Mouse (Mus musculus) liver, embryonic 14.5 days (tissue): Measurements from ENCODE around the gene Ulk3. TPM values are rescaled to one million over a fixed set of nuclear protein-coding genes. Genes with fewer than 3 reads are reported as not detected.

Experiments used
- ATAC-seq: fragments of 200-750 bp; cut with Nextera tagmentation; 2 replicates; pipeline ENCODE4 v1.8.0; 2017; ENCODE audit warnings: moderate number of reproducible peaks, mild to moderate bottlenecking, moderate library complexity; ENCODE audit not compliant: insufficient read depth
- DNase-seq, 3 experiments: peaks; one replicate each; pipeline ENCODE4 v3.0.0-alpha.2; 2012 to 2013; ENCODE audit warnings: low read depth in 3 of 3, low spot score in 3 of 3
- H3K27ac ChIP-seq: fragments of 300-500 bp; sonication (generic); 2 replicates; pipeline ENCODE4 v1.5.1; 2014; ENCODE audit warnings: moderate library complexity, mild to moderate bottlenecking, control low read depth, inconsistent platforms
- H3K27me3 ChIP-seq: fragments of 300-500 bp; sonication (generic); 2 replicates; pipeline ENCODE4 v1.6.1; 2014; ENCODE audit warnings: mild to moderate bottlenecking, low read length, moderate library complexity; ENCODE audit not compliant: control insufficient read depth, insufficient read depth
- H3K36me3 ChIP-seq: fragments of 300-500 bp; sonication (generic); replicated peaks from 2 replicates; pipeline ENCODE4 v1.6.1; 2014; ENCODE audit warnings: low read depth; ENCODE audit not compliant: control insufficient read depth, insufficient read depth
- H3K4me1 ChIP-seq, 2 experiments: fragments of 200-500 bp in 1 of 2; fragments of 300-500 bp in 1 of 2; sonication (generic) in 1 of 2; replicated peaks; 2 replicates each; pipeline ENCODE4 v1.6.1; 2012 to 2014; ENCODE audit warnings: antibody characterized with exemption in 1 of 2, inconsistent platforms in 1 of 2, low read length in 1 of 2; ENCODE audit not compliant: control insufficient read depth in 2 of 2, insufficient read depth in 2 of 2
- H3K4me2 ChIP-seq: fragments of 300-500 bp; sonication (generic); 2 replicates; pipeline ENCODE4 v1.6.1; 2014; ENCODE audit warnings: low read depth, mild to moderate bottlenecking, control low read depth, moderate library complexity
- H3K4me3 ChIP-seq, 2 experiments: fragments of 200-500 bp in 1 of 2; fragments of 300-500 bp in 1 of 2; sonication (generic) in 1 of 2; 2 replicates each; pipeline ENCODE4 v1.5.1; 2012 to 2014; ENCODE audit warnings: low read depth in 2 of 2, low read length in 2 of 2, mild to moderate bottlenecking in 2 of 2, control low read depth in 1 of 2, inconsistent platforms in 1 of 2, moderate library complexity in 1 of 2; ENCODE audit not compliant: insufficient read depth in 1 of 2
- H3K9ac ChIP-seq: fragments of 300-500 bp; sonication (generic); replicated peaks from 2 replicates; pipeline ENCODE4 v1.6.1; 2014; ENCODE audit warnings: mild to moderate bottlenecking, control low read depth, moderate library complexity
- H3K9me3 ChIP-seq: fragments of 300-500 bp; sonication (generic); 2 replicates; pipeline ENCODE4 v1.6.1; 2016; ENCODE audit warnings: low read length, mixed read lengths; ENCODE audit not compliant: control insufficient read depth
- CTCF ChIP-seq: IDR thresholded peaks from 2 replicates; pipeline ENCODE4 v1.5.1; 2016; ENCODE audit warnings: antibody characterized with exemption, low read depth, control low read depth
- EP300 ChIP-seq: IDR thresholded peaks from 2 replicates; pipeline ENCODE4 v1.6.1; 2016; ENCODE audit warnings: antibody characterized with exemption, low read depth
- WGBS: fragments of 180-500 bp; shearing (Covaris S2); extraction: QIAGEN DNeasy Blood & Tissue Kit; methylation state at CpG from one replicate; pipeline ENCODE4 v1.1.7; 2014; ENCODE audit not compliant: insufficient replicate concordance; 5-methylcytosine and 5-hydroxymethylcytosine counted together
- polyA plus RNA-seq, 2 experiments: library from polyadenylated mRNA; depleted of rRNA in 1 of 2; stranded (reverse) in 1 of 2; unstranded in 1 of 2; fragments of >200 nt; fragmentation: Nextera tagmentation in 1 of 2; extraction: Ambion mirVana in 1 of 2; gene quantifications; 2 replicates each; pipeline versions ENCODE4 v1.2.1 to v1.2.3; 2012 to 2014

Gene Ulk3
- polyA plus RNA-seq, 2 experiments, result 2.0 to 4.5 TPM

DNA sequence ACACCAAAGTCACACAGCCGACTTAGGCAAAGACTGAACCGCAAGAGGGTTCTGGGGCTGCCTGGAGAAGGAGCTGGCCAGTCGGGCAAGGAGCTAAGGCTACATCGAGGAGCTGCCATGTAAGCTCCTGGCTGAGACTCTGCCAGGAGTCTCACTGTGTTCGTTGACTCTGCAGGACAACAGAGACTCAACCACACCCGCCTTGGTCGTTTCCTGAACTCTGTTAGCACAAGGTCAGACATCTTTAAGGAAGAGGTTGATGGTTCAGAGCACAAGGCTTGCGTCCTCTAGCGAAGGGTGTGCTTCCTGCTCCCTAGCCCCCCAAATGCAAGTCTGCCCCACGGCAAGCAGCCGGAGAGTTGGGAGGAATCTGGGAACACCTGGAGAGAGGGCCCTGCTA lies 41.4 kb upstream of the Ulk3 start:
- TF ChIP-seq CTCF (no peak), EP300 (no peak)
- ATAC-seq, result no peak
- Histone ChIP-seq H3K27me3 (no peaks in the 10 kb centered on the region), H3K4me1 (peaks cover 4 to 17% of the 10 kb centered on the region in 2 experiments), H3K9me3 (no peaks in the 10 kb centered on the region), H3K36me3 (no peaks in the 10 kb centered on the region; the same call in 1 of the 2 replicates), H3K9ac (no peak overlapping the region), H3K27ac (no peak overlapping the region), H3K4me3 (no peak overlapping the region), H3K4me2 (peak overlapping the region; percentile 1; the same call in 1 of the 2 replicates)
- DNase-seq, result no peak
- WGBS, result 72% methylated on average over 11 of the region's 11 CpGs

GRCm38 (mm10) chr9:57549186-57549585 lies 40.1 kb upstream of the Ulk3 start:
- 76% methylated on average over 4 of the region's 4 CpGs for WGBS
- Histone ChIP-seq H3K4me2 (no peak overlapping the region), H3K27ac (no peak overlapping the region), H3K4me3 (no peak overlapping the region), H3K4me1 (peaks cover 4 to 17% of the 10 kb centered on the region in 2 experiments), H3K27me3 (no peaks in the 10 kb centered on the region), H3K9me3 (no peaks in the 10 kb centered on the region), H3K36me3 (no peaks in the 10 kb centered on the region; the same call in 1 of the 2 replicates), H3K9ac (no peak overlapping the region)
- TF ChIP-seq EP300, result no peak
- no peak for TF ChIP-seq CTCF
- no peak for ATAC-seq
- no peak for DNase-seq

DNA sequence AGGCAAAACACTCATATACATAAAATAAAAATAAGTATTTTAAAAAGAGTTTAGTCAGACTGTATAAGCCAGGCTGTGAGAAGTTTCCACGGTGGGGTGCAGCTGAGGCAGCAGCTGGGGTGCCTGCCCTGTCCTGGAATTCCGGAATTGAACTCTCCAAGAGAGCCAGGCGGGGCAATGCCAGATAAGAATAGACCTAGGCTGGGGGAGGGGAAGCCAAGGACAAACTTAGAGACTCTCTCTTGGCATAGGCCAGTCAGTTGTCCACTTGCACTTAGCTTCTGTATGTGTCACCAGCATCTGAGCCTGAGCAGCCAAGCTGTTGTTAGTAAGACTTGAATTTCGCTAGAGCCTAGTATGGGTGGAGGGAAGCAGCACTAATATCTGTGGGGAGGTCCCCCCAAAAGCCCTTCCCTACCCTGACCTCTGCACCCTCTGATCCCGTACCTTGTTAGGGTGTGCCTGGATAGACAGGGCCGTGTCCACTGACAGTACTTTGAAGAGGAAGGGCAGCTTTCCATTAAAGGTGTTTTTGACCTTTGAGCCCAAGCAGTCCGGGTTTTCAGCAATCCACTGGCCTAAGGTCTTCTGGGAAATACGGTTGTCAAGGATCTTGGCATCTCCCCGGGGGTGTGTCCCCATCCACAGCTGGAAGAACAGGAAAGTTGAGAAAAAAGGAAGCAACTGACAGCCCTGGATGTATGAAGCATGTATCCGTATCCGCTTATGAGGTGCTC lies 39.0 kb upstream of the Ulk3 start:
- H3K4me2 ChIP-seq, result no peak overlapping the region
- WGBS, result 75% methylated on average over 11 of the region's 11 CpGs
- TF ChIP-seq CTCF (no peak), EP300 (no peak)

GRCm38 (mm10) chr9:57552139-57552887 lies 36.9 kb upstream of the Ulk3 start, which contains the start of gene Mpi:
TSS of gene Mpi (minus strand) at chr9:57552763.
- no peak for ATAC-seq
- Histone ChIP-seq H3K4me2 (peak within 1 kb of the TSS; percentile 79), H3K36me3 (no peaks in the 10 kb centered on the region), H3K4me3 (peak within 1 kb of the TSS; percentile 69 to 100), H3K27me3 (no peaks in the 10 kb centered on the region), H3K9me3 (no peaks in the 10 kb centered on the region), H3K9ac (peak within 1 kb of the TSS; percentile 69), H3K4me1 (peaks cover 4 to 13% of the 10 kb centered on the region in 2 experiments), H3K27ac (no peak within 1 kb of the TSS)
- DNase-seq, result no peak
- 1% methylated on average over 28 of the region's 28 CpGs for WGBS
- TF ChIP-seq CTCF, result no peak
- no peak for TF ChIP-seq EP300

More for the DNA sequence above, 39.0 kb upstream of the Ulk3 start:
- Histone ChIP-seq H3K27me3 (no peaks in the 10 kb centered on the region), H3K9me3 (no peaks in the 10 kb centered on the region), H3K9ac (no peak overlapping the region), H3K27ac (no peak overlapping the region), H3K4me1 (peaks cover 4 to 17% of the 10 kb centered on the region in 2 experiments), H3K36me3 (no peaks in the 10 kb centered on the region), H3K4me3 (no peak overlapping the region)
- ATAC-seq (no peak), DNase-seq (no peak)

GRCm38 (mm10) chr9:57553119-57553518 lies 36.1 kb upstream of the Ulk3 start:
- TF ChIP-seq EP300 (no peak), CTCF (no peak)
- Histone ChIP-seq H3K4me2 (peak overlapping the region; percentile 79), H3K36me3 (no peaks in the 10 kb centered on the region), H3K27me3 (no peaks in the 10 kb centered on the region), H3K4me1 (peaks cover 0 to 6% of the 10 kb centered on the region in 2 experiments; a peak in 3 of 4 replicates), H3K9ac (no peak overlapping the region), H3K4me3 (no peak overlapping the region), H3K27ac (no peak overlapping the region), H3K9me3 (no peaks in the 10 kb centered on the region)
- ATAC-seq (no peak), DNase-seq (no peak)
- 71% methylated on average over 11 of the region's 11 CpGs for WGBS
